Mouse (Mus musculus) urinary bladder, postnatal 25 days (tissue): Measurements from ENCODE around the gene Gjb4.

ENCODE experiments used
- DNase-seq: peaks from one replicate; pipeline ENCODE4 v3.0.0; 2022; ENCODE audit warnings: low spot score

Gene Gjb4

GRCm38 (mm10) chr4:127306915-127307314 is 47.0 kb downstream of the Gjb4 start:
- DNase-seq: no peak

- no peak for DNase-seq
Observed at GRCm38 (mm10) chr4:127303796-127304195, 50.1 kb downstream of the Gjb4 start.
